Mouse (Mus musculus) CH12.LX (cell line): ENCODE results near the gene Sgcb.

ENCODE experiments used
- CTCF ChIP-seq, 2 experiments: IDR thresholded peaks in 1 of 2; conservative IDR thresholded peaks in 1 of 2; 2 replicates each; pipeline ENCODE4 v1.5.1; 2011 to 2012; ENCODE audit warnings: low read depth in 2 of 2, low read length in 2 of 2, improper control_type of control experiment in 1 of 2, inconsistent platforms in 1 of 2, mild to moderate bottlenecking in 1 of 2, moderate library complexity in 1 of 2
- ELF1 ChIP-seq: IDR thresholded peaks from 2 replicates; pipeline ENCODE4 v1.6.1; 2014; ENCODE audit warnings: low read depth, mild to moderate bottlenecking, inconsistent platforms, low read length, improper control_type of control experiment
- IRF4 ChIP-seq: IDR thresholded peaks from 2 replicates; pipeline ENCODE4 v1.6.1; 2014; ENCODE audit warnings: low read depth, mild to moderate bottlenecking, inconsistent platforms, low read length, improper control_type of control experiment
- JUND ChIP-seq: conservative IDR thresholded peaks from 2 replicates; pipeline ENCODE4 v1.6.1; 2011; ENCODE audit warnings: low read depth, low read length, improper control_type of control experiment
- RCOR1 ChIP-seq: conservative IDR thresholded peaks from 2 replicates; pipeline ENCODE4 v1.6.1; 2012; ENCODE audit warnings: low read depth, mild to moderate bottlenecking, inconsistent platforms, low read length, improper control_type of control experiment
- USF1 ChIP-seq: IDR thresholded peaks from 2 replicates; pipeline ENCODE4 v1.6.1; 2014; ENCODE audit warnings: low read depth, mild to moderate bottlenecking, inconsistent platforms, low read length, improper control_type of control experiment

- TF ChIP-seq RCOR1 (no peak), JUND (no peak), CTCF (conservative IDR thresholded peaks at IDR 0.05 in 1 of 2, IDR thresholded peaks at IDR 0.05 in 1 of 2; ENCODE audit: low read depth in 2 of 2, low read length in 2 of 2) (no peak), IRF4 (no peak), ELF1 (no peak), USF1 (no peak)
These were observed 28.0 kb upstream of the Sgcb start for GRCm38 (mm10) chr5:73675604-73676003.
